Comparison of ENCODE assay signal across 8 mouse cellular contexts in genomic region chr6:86487358-86488148, GRCm38 (mm10). TPM values are rescaled to one million over a fixed set of nuclear protein-coding genes. Genes with fewer than 3 reads are reported as not detected.
A peak's percentile ranks its signal among the peaks of the same experiment; 100 is the strongest.
DNase-seq lines count a peak whose midpoint lies in the region; ATAC-seq lines count a peak whose summit lies in the region.

No protein-coding gene starts in this region.

- no peaks in the 10 kb centered on the region for H3K36me3 ChIP-seq in megakaryocyte, embryonic 14.5 days (replicated peaks; ENCODE audit: low read length)

- peaks cover 38% of the 10 kb centered on the region for H3K4me1 ChIP-seq in megakaryocyte, embryonic 14.5 days

- ATAC-seq in inflammation-experienced regulatory T-cells, adult 6 months = peak; percentile 91

- H3K27me3 ChIP-seq in megakaryocyte, embryonic 14.5 days (replicated peaks) = no peaks in the 10 kb centered on the region

- peak; percentile 86 to 94 for DNase-seq in adrenal gland, adult (ENCODE audit: inconsistent age in 2 of 2, low spot score in 1 of 2)
- peak; percentile 90 for DNase-seq in embryo, embryonic 11 days
- peak; percentile 87 for DNase-seq in gastrocnemius, postnatal 14 days
- peak; percentile 30 to 64 for DNase-seq in left cerebral cortex, adult 9 months (ENCODE audit: low spot score in 2 of 2)
- DNase-seq in right cerebral cortex, postnatal 10 days (ENCODE audit: low spot score in 2 of 2) = peak; percentile 85 to 87
- DNase-seq in urinary bladder, postnatal 14 days (ENCODE audit: low spot score) = peak; percentile 86

- no peaks in the 10 kb centered on the region for H3K9me3 ChIP-seq in megakaryocyte, embryonic 14.5 days

- intact Hi-C loops in gastrocnemius, postnatal 14 days (cut with DNase I; ENCODE audit: low total_unique reads) = loop anchor here (5.0 kb wide), 1 partner anchor 35 kb away; no protein-coding TSS in a partner anchor

- H3K4me3 ChIP-seq in megakaryocyte, embryonic 14.5 days (replicated peaks) = peak overlapping the region; percentile 89

RNA-seq across cellular contexts. Expression of gene Pcbp1, which starts 38.6 kb away (rescaled TPM):
- total RNA-seq in gastrocnemius, postnatal 14 days (2021) = 100 to 1,000 TPM; 128 to 164 TPM
- polyA plus RNA-seq in inflammation-experienced regulatory T-cells, adult 6 months (2017; shearing (Covaris generic)) = 10 to 100 TPM; 26.3 to 32.5 (median 29.3) TPM
- polyA plus RNA-seq in megakaryocyte, embryonic 14.5 days (2012; ENCODE audit: insufficient read depth, low replicate concordance) = 984 and 2,235 TPM in 2 replicates

RNA-seq across cellular contexts. Expression of gene C87436, which starts 49.4 kb away (rescaled TPM):
- 1 to 10 TPM; 6.4 to 7.8 TPM for total RNA-seq in gastrocnemius, postnatal 14 days (2021)
- polyA plus RNA-seq in inflammation-experienced regulatory T-cells, adult 6 months (2017; shearing (Covaris generic)) = 10 to 100 TPM; 20.2 to 39.5 (median 34.5) TPM
- 5.3 TPM in 1 of 2 replicates, not detected in the other for polyA plus RNA-seq in megakaryocyte, embryonic 14.5 days (2012; ENCODE audit: insufficient read depth, low replicate concordance)

Comparison
In these comparisons a context has a peak if more than half of its experiments do, and no peak if none do; other contexts are left out.
1. Peak in every context shown above with its lines: DNase-seq, ATAC-seq and H3K4me3 ChIP-seq.
2. RNA of gene Pcbp1, which starts 38.6 kb away (polyA plus RNA-seq): 984 to 2,235 TPM in megakaryocyte, embryonic 14.5 days; 26.3 to 32.5 TPM in inflammation-experienced regulatory T-cells, adult 6 months; every median in the first group is over 10 times any median in the second.